Mouse (Mus musculus) c-Kit-negative CD71-positive TER-119-positive erythroid progenitor cells, embryonic 14.5 days (primary cell): ENCODE data around the gene Rhoc.
"Not testable (repeated sequence)": the region's sequence is repeated elsewhere in the genome, so short reads cannot be mapped to it uniquely, and the experiment has no call there.

Experiments
- DNase-seq: peaks from one replicate; pipeline ENCODE4 v3.0.0-alpha.2; 2013; ENCODE audit warnings: low read depth, low spot score

The Rhoc gene

GRCm38 (mm10) chr3:104785284-104785683 lies 2.9 kb upstream of the Rhoc start:
- no peak for DNase-seq

GRCm38 (mm10) chr3:104788561-104789311 lies 561 bp downstream of the Rhoc start:
- no peak for DNase-seq

DNA sequence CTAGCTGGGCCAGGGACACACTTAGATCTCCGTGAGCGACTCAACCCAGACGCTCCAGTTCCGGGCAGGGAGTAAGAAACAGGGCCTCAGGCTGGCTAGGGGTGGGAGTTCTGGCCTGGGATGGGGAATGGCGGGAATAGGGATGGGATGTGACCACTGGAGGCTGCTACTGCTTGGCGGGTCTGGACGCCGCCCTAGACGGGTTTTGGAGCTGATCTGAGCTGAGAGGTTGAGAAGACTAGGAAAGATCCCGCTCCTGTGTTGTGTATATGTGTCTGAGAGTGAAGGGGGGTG lies 1.1 kb downstream of the Rhoc start:
- no peak for DNase-seq

- no peak for DNase-seq
Observed at GRCm38 (mm10) chr3:104789822-104790221, 1.6 kb downstream of the Rhoc start.

- DNase-seq, result no peak
Observed at GRCm38 (mm10) chr3:104790401-104790937, 2.3 kb downstream of the Rhoc start.

- no peak for DNase-seq
Observed at GRCm38 (mm10) chr3:104791017-104791416, 2.8 kb downstream of the Rhoc start.

DNA sequence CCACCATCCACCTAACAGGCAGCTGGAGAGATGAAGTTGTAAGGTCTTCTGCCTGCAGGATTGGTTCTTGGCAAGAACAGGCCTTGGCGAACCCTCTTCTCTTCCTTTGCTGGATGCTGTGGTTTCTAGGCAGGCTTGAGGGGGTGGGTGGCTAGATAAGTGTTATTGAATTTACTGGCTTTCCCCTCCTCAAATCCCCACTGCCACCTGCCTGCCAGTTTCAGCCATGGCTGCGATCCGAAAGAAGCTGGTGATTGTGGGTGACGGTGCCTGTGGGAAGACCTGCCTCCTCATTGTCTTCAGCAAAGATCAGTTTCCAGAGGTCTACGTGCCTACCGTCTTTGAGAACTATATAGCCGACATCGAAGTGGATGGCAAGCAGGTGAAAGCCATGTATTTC lies 3.5 kb downstream of the Rhoc start:
- no peak for DNase-seq

GRCm38 (mm10) chr3:104792360-104793270 lies 4.4 kb downstream of the Rhoc start:
- DNase-seq, result no peak

DNA sequence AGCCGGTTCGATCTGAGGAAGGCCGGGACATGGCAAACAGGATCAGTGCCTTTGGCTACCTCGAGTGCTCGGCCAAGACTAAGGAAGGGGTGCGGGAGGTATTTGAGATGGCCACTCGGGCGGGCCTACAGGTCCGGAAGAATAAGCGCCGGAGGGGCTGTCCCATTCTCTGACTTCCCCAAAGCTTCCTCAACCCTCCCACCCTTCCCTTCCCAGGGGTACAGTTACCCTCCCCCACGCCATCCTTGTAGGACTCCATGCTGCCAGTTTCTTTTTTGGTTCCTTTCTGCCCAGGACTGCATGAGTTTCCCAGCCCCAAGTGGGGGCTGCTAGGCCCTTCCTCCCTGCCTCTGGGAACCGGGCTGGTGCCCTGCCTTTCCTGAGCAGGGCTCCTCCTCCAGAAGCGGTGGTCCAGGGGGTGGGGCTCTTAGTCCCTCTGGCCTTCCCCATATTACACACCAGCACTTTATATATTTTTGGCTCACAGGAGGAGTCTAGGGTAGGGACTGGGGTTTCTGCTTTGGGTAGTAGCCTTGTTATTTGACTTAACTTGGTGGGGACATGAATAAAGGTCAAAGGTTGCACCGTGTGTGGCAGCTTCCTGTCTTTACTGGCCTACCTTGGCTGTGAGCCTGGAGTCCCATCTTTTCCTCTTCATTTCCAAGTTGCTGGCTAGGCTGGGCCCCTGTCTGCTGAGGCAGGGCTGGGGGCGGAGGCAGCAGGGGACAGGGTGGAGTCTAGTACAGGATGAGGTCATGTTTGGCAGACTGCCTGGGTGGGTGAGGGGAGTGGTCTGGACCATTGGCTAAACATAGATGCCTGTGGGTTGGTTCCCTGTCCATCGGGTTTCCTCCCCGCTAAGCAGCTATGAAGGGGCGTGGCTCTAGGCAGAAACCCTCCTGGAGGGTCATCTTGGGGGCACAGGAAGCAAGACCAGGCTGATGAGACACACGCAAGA lies 6.0 kb downstream of the Rhoc start:
- no peak for DNase-seq

DNA sequence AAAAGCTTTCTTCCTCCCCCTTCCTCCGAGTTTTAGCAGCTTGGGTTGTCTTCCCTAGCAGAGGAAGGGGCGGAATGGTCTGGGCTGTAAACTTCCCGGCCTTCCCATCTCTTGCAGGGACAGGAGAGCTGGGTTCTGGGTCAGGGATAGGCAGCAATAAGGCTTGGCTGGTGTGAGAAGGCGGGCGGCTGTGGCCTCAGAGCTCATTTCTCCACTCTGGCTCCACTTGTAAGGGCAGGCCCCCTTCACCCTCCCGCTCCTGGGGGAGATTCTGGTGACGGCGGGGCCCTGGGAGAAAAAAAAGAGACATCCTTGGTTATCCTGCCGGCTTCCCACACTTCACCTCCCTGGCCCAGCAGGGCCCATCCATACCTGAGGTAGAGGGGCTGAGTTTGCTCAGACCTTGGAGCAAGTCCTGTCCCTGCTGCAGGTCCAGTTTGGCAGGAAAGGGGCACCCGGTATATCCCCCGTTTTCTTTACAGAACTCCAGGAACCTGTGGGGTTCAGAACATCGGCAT lies 6.8 kb downstream of the Rhoc start:
- DNase-seq, result no peak

- DNase-seq, result no peak
Observed at GRCm38 (mm10) chr3:104795661-104796340, 7.6 kb downstream of the Rhoc start.

GRCm38 (mm10) chr3:104796430-104797082 lies 8.4 kb downstream of the Rhoc start:
- DNase-seq, result no peak

GRCm38 (mm10) chr3:104800681-104801080 lies 12.5 kb downstream of the Rhoc start:
- DNase-seq, result no peak

DNA sequence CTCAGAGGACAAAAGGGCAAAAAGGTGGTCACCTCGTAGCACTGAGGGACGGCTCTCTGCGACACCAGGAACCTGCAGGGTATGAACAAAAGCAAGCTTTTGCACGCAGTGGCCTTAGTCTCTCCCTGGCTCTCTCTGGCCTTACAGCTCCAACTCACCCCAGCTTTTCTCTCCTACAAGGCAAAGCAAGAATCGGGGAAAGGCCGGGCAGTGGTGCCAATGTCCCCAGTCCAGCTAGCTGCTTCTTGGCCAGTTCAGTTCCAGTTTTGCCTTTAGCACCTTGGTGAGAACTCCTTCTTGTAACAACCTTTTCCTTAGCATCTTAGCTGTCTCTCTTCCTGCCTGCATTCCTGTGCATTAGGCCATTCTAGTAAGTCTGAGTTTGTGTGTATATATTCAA lies 13.3 kb downstream of the Rhoc start:
- no peak for DNase-seq

DNA sequence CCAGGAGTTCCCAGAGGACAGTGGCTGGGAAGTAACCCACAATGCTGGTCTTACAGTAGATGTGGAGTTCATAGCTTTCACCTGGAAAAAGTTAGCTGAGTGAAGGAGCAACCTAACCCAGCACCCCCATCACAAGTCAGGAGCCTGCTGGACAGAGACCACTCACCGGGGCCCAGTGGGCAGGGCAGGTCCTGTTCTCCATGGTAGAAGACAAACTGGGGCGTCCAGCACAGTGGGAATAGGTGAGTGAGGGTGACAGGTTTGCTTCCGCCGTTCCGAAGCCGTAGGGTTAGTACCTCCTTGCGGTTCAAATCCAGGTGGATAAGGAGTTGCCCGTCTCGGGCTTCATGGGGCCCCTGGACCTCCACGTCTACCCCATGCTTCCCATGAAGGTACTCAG lies 16.1 kb downstream of the Rhoc start:
- no peak for DNase-seq

- no peak for DNase-seq
Observed at GRCm38 (mm10) chr3:104805539-104805938, 17.4 kb downstream of the Rhoc start.

- DNase-seq, result no peak
Observed at GRCm38 (mm10) chr3:104811752-104812151, 23.6 kb downstream of the Rhoc start.

DNA sequence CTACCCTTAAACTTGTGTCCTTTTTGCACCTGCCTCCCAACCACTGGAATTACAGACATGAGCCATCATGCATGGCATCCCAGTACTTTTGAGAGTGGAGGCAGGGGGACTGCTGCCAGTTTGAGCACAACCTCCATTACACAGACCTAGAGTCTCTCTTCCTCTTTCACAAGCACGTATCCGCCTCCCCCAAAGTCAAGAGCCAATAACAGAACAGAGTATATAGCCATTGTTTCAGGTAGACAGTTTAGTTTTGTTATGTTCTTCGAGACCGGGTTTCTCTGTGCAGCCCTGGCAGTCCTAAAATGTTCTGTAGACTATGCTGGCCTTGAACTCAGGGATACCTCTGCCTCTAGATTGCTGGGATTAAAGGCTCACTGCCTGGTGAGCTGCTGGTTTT lies 24.1 kb downstream of the Rhoc start:
- no peak for DNase-seq

DNA sequence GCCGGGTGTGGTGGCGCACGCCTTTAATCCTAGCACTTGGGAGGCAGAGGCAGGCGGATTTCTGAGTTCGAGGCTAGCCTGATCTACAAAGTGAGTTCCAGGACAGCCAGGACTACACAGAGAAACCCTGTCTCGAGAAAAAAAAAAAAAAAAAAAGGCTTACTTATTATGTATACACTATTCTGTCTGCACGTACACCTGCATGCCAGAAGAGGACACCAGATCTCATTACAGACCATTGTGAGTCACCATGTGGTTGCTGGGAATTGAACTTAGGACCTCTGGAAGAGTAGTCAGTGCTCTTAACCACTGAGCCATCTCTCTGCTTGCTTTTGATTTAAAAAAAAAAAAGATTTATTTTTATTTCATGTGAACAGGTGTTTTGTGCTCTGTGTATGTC lies 25.1 kb downstream of the Rhoc start:
- DNase-seq, result not testable (repeated sequence)

- no peak for DNase-seq
Observed at GRCm38 (mm10) chr3:104814746-104815145, 26.6 kb downstream of the Rhoc start.
